Mouse (Mus musculus) CD8-positive naive resting alpha-beta T cell, adult 57 days (primary cell): Measurements from ENCODE around the gene Fam187b. TPM values are rescaled to one million over a fixed set of nuclear protein-coding genes. Genes with fewer than 3 reads are reported as not detected.

ENCODE experiments used
- total RNA-seq: library from RNA; stranded (reverse); gene quantifications from one replicate; pipeline ENCODE4 v1.2.4, GENCODE M21; 2023

Fam187b gene
- not detected for total RNA-seq

DNA sequence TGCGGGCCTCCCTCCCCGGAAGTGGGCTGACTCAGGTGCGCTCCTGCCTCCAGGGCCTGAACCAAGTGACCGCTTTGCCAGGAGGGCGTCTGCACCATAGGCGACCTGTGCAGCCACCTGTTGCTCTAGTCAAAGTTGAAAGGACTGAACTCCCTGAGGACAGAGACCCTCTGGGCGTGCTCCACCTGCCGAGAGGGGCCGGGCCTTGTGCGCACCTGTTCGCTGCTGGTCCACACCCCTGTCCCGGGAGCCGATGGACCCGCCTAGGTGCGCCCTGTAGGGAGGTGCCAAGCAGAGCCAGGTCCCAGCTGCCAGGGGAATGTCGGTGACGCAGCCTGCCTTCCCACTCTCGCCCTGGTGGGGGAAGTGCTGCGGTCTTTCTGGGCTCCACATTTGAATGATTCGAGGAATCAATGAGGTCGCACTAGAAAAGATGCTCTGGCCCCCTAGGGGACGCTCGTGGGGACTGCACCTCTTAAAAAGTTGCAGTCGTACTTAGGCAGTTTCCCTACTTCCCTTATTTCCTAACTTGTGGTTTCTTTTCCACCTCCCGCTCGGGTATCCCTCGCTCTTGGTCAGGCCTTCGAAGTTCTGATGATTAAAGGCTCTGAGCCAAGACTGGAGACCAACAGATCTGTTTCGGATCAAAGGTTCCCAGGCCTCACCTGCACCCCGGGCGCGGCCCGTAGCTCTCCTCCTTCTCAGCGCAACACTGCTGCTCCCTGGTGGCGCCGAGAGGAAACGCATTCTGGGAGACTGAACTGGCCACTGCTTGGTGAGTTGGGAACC lies at the start of gene Fam187b:
Fam187b (plus strand) TSS at position 290 of the 789 bp plus-strand sequence.

DNA sequence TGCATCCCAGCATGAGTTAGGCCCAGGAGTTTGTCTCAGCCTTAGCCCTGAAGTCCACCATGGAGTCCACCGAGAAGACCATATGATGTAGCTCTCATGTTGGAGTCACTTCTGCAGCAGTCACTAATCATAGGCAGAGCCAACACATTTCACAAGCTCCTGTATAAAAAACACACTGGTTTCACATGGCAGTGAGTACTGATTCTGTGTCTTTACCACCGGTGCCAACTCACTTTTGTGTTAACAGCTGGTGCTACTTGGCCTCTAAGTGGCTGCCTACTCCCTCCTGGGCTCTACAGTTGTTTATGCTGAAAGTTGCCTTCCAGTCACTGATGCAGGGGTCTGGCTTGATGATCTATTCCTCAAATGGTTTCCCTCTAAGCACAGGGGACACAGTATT lies 49.0 kb upstream of the Fam187b start, which contains the start of gene Hamp2:
Hamp2 (minus strand) TSS at position 101 of the 400 bp plus-strand sequence.

DNA sequence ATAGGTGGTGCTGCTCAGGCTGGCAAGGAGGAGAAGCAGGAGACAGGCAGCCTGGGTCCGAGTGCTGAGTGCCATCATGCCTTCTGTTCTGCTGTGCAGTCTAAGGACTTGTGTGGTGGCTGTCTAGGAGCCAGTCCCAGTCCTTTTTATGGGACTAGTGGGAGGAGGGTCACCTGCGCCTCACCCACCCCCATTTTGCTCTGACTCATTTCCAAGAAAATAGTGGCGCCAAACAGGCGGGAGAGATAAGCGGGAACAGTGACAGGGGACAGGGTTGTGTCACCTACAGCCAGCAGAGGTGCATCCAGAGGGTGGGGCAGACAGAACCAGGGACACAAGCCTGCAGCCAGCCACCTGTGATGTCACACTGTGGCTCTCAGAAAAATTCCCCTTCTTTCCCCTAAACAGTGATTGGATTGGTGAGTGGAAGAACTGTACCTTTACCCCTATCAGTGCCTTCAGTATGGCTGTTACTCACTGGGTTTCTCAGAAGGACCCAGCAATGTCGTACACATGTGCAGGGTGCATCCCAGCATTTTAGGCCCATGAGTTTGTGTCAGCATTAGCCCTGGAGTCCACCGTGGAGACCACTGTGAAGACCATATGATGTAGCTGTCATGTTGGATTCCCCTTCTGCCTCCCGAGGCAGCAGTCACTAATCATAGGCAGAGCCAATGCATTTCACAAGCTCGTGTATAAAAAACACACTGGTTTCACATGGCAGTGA lies 29.5 kb upstream of the Fam187b start, which contains the start of gene Hamp:
Hamp (minus strand) TSS at position 124 of the 727 bp plus-strand sequence.

GRCm38 (mm10) chr7:30956756-30957366 lies 16.7 kb upstream of the Fam187b start, which contains the start of gene Usf2:
TSS of gene Usf2 (minus strand) at chr7:30956803.

DNA sequence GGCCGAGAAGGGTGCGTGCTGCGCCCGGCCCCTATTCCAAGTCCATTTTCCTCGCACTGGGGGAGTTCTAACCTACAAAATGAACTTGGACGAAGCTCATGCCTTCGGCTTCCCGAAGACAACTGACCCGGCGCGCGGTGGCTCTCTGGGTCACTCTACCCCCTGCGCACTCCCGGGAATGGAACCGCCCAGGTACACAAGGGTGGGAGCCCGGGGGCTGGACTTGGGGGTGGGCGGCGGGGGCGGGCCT lies 414 bp upstream of the Fam187b start, which contains the start of gene Lsr:
Lsr (minus strand) TSS at position 214 of the 250 bp plus-strand sequence.

Other genes starting within 250 kb of the Fam187b start
- 47.1 TPM for gene Tmem147, start 244.2 kb upstream of the Fam187b start, total RNA-seq
- gene Gapdhs, start 230.1 kb upstream of the Fam187b start, total RNA-seq = not detected
- gene Sbsn, start 222.3 kb upstream of the Fam187b start, total RNA-seq = 6.2 TPM
- not detected for gene Dmkn, start 210.0 kb upstream of the Fam187b start, total RNA-seq
- not detected for gene Krtdap, start 185.9 kb upstream of the Fam187b start, total RNA-seq
- gene Ffar2, start 150.0 kb upstream of the Fam187b start, total RNA-seq = 1.3 TPM
- gene Ffar3, start 117.6 kb upstream of the Fam187b start, total RNA-seq = not detected
- gene Ffar1, start 112.2 kb upstream of the Fam187b start, total RNA-seq = 1.3 TPM
- 60.4 TPM for gene Cd22, start 93.4 kb upstream of the Fam187b start, total RNA-seq
- gene Mag, start 58.9 kb upstream of the Fam187b start, total RNA-seq = not detected
- gene Hamp2, start 49.1 kb upstream of the Fam187b start, total RNA-seq = not detected
- not detected for gene Hamp, start 29.8 kb upstream of the Fam187b start, total RNA-seq
- 165 TPM for gene Usf2, start 17.0 kb upstream of the Fam187b start, total RNA-seq
- 5.6 TPM for gene Lsr, start 326 bp upstream of the Fam187b start, total RNA-seq
- 937 TPM for gene Fxyd5, start 68.7 kb downstream of the Fam187b start, total RNA-seq
- gene Fxyd7, start 77.7 kb downstream of the Fam187b start, total RNA-seq = 3.8 TPM
- not detected for gene Fxyd1, start 83.4 kb downstream of the Fam187b start, total RNA-seq
- 0.61 TPM for gene Lgi4, start 85.6 kb downstream of the Fam187b start, total RNA-seq
- gene Fxyd3, start 102.9 kb downstream of the Fam187b start, total RNA-seq = not detected
- gene Hpn, start 141.5 kb downstream of the Fam187b start, total RNA-seq = not detected
- 1.7 TPM for gene Scn1b, start 153.2 kb downstream of the Fam187b start, total RNA-seq
- gene Gramd1a, start 182.1 kb downstream of the Fam187b start, total RNA-seq = 987 TPM